Mouse (Mus musculus) liver, embryonic 14.5 days (tissue): ENCODE data around the gene Igsf21. TPM values are rescaled to one million over a fixed set of nuclear protein-coding genes. Genes with fewer than 3 reads are reported as not detected.

Experiments
- ATAC-seq: fragments of 200-750 bp; cut with Nextera tagmentation; 2 replicates; pipeline ENCODE4 v1.8.0; 2017; ENCODE audit warnings: moderate number of reproducible peaks, mild to moderate bottlenecking, moderate library complexity; ENCODE audit not compliant: insufficient read depth
- DNase-seq, 3 experiments: peaks; one replicate each; pipeline ENCODE4 v3.0.0-alpha.2; 2012 to 2013; ENCODE audit warnings: low read depth in 3 of 3, low spot score in 3 of 3
- H3K27ac ChIP-seq: fragments of 300-500 bp; sonication (generic); 2 replicates; pipeline ENCODE4 v1.5.1; 2014; ENCODE audit warnings: moderate library complexity, mild to moderate bottlenecking, control low read depth, inconsistent platforms
- H3K27me3 ChIP-seq: fragments of 300-500 bp; sonication (generic); 2 replicates; pipeline ENCODE4 v1.6.1; 2014; ENCODE audit warnings: mild to moderate bottlenecking, low read length, moderate library complexity; ENCODE audit not compliant: control insufficient read depth, insufficient read depth
- H3K36me3 ChIP-seq: fragments of 300-500 bp; sonication (generic); replicated peaks from 2 replicates; pipeline ENCODE4 v1.6.1; 2014; ENCODE audit warnings: low read depth; ENCODE audit not compliant: control insufficient read depth, insufficient read depth
- H3K4me1 ChIP-seq, 2 experiments: fragments of 200-500 bp in 1 of 2; fragments of 300-500 bp in 1 of 2; sonication (generic) in 1 of 2; replicated peaks; 2 replicates each; pipeline ENCODE4 v1.6.1; 2012 to 2014; ENCODE audit warnings: antibody characterized with exemption in 1 of 2, inconsistent platforms in 1 of 2, low read length in 1 of 2; ENCODE audit not compliant: control insufficient read depth in 2 of 2, insufficient read depth in 2 of 2
- H3K4me2 ChIP-seq: fragments of 300-500 bp; sonication (generic); 2 replicates; pipeline ENCODE4 v1.6.1; 2014; ENCODE audit warnings: low read depth, mild to moderate bottlenecking, control low read depth, moderate library complexity
- H3K4me3 ChIP-seq, 2 experiments: fragments of 200-500 bp in 1 of 2; fragments of 300-500 bp in 1 of 2; sonication (generic) in 1 of 2; 2 replicates each; pipeline ENCODE4 v1.5.1; 2012 to 2014; ENCODE audit warnings: low read depth in 2 of 2, low read length in 2 of 2, mild to moderate bottlenecking in 2 of 2, control low read depth in 1 of 2, inconsistent platforms in 1 of 2, moderate library complexity in 1 of 2; ENCODE audit not compliant: insufficient read depth in 1 of 2
- H3K9ac ChIP-seq: fragments of 300-500 bp; sonication (generic); replicated peaks from 2 replicates; pipeline ENCODE4 v1.6.1; 2014; ENCODE audit warnings: mild to moderate bottlenecking, control low read depth, moderate library complexity
- H3K9me3 ChIP-seq: fragments of 300-500 bp; sonication (generic); 2 replicates; pipeline ENCODE4 v1.6.1; 2016; ENCODE audit warnings: low read length, mixed read lengths; ENCODE audit not compliant: control insufficient read depth
- CTCF ChIP-seq: IDR thresholded peaks from 2 replicates; pipeline ENCODE4 v1.5.1; 2016; ENCODE audit warnings: antibody characterized with exemption, low read depth, control low read depth
- EP300 ChIP-seq: IDR thresholded peaks from 2 replicates; pipeline ENCODE4 v1.6.1; 2016; ENCODE audit warnings: antibody characterized with exemption, low read depth
- WGBS: fragments of 180-500 bp; shearing (Covaris S2); extraction: QIAGEN DNeasy Blood & Tissue Kit; methylation state at CpG from one replicate; pipeline ENCODE4 v1.1.7; 2014; ENCODE audit not compliant: insufficient replicate concordance; 5-methylcytosine and 5-hydroxymethylcytosine counted together
- polyA plus RNA-seq, 2 experiments: library from polyadenylated mRNA; depleted of rRNA in 1 of 2; stranded (reverse) in 1 of 2; unstranded in 1 of 2; fragments of >200 nt; fragmentation: Nextera tagmentation in 1 of 2; extraction: Ambion mirVana in 1 of 2; gene quantifications; 2 replicates each; pipeline versions ENCODE4 v1.2.1 to v1.2.3; 2012 to 2014

Gene Igsf21
- polyA plus RNA-seq, 2 experiments = 0.18 TPM; not detected in 1

DNA sequence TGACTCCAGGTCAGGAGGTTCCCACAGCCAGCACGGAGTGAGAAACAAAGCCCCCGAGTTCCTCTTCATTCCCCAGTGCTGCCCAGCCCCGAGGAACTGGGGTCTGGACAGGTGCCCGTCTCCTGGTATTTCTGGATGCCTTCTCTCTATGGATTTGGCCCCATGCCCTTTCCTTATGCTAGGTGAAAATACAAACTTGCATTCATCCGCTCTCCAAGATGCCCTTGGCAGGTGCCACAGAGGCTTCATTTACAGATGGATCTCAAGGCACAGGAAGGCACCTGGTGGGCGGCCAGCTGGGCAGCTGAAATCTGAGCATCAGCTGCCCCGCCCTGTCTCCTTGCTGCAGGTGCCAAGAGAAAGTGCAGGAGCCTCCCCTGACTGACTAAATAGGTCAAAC, 23.9 kb upstream of the Igsf21 start:
- H3K36me3 ChIP-seq = no peaks in the 10 kb centered on the region
- H3K27ac ChIP-seq = no peak overlapping the region
- H3K4me2 ChIP-seq = no peak overlapping the region
- DNase-seq (no peak), ATAC-seq (no peak)
- WGBS = 47% methylated on average over 7 of the region's 7 CpGs
- no peak overlapping the region for H3K4me3 ChIP-seq
- H3K9ac ChIP-seq = no peak overlapping the region
- no peaks in the 10 kb centered on the region for H3K4me1 ChIP-seq
- H3K27me3 ChIP-seq = no peaks in the 10 kb centered on the region
- no peaks in the 10 kb centered on the region for H3K9me3 ChIP-seq
- TF ChIP-seq CTCF = no peak
- TF ChIP-seq EP300 = no peak

DNA sequence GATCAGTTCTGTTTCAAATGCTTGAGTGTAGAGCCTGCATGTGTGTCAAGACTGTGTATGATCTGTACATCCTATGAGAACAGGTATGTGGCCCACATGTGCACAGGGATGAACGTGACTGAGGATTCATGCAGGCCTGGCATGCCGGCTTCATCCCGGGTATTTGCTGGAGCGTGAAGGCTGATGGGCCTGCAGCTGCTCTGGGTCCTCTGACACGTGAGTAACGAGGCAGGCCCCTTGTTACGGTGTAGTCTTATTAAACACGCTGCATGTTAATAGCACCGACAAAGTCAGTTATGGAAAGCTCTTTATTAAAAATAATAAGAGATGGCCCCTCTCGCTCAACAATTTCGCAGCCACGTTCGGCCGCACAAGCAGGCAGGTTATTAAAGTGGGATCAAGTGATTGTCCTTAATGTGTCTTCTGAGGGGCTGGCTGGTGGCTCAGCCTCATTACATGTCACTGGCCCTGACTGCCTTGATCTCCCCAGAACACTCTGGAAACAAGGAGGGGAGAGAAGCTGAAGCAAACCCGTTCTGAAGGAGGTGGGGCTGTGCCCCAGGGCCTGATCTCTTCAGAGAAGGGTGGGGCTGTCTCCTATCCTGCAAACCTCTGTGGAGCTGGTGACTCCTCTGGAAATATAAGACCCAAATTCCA, 22.7 kb upstream of the Igsf21 start:
- DNase-seq (no peak), ATAC-seq (no peak)
- Histone ChIP-seq H3K4me3 (no peak overlapping the region), H3K9me3 (no peaks in the 10 kb centered on the region), H3K4me2 (no peak overlapping the region), H3K9ac (no peak overlapping the region), H3K4me1 (no peaks in the 10 kb centered on the region), H3K36me3 (no peaks in the 10 kb centered on the region), H3K27me3 (no peaks in the 10 kb centered on the region), H3K27ac (no peak overlapping the region)
- TF ChIP-seq EP300 (no peak), CTCF (no peak)
- 73% methylated on average over 15 of the region's 15 CpGs for WGBS

DNA sequence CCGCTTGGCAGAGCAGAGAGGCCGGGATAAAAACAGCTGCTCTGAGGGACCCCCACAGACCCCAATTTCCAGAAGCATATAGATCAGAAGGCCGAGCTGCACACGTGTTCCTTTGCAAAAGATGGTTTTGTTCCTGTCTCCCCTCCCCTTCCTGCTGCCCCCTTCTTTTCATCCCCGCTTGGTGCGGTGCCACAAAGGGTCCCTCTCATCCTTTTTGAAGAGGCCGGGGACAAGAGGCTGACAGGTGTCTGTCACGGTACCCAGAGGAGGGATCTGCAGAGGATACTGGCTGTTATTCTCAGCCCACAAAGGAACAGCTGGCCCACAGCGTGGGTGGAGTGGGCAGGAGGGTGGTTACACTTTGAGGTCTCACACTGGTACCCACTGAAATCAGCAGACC, 21.3 kb upstream of the Igsf21 start:
- DNase-seq (no peak), ATAC-seq (no peak)
- TF ChIP-seq EP300 = no peak
- no peak for TF ChIP-seq CTCF
- H3K4me2 ChIP-seq = no peak overlapping the region
- no peaks in the 10 kb centered on the region for H3K9me3 ChIP-seq
- H3K4me3 ChIP-seq = no peak overlapping the region
- H3K27ac ChIP-seq = no peak overlapping the region
- WGBS = 67% methylated on average over 9 of the region's 9 CpGs
- no peaks in the 10 kb centered on the region for H3K36me3 ChIP-seq
- H3K9ac ChIP-seq = no peak overlapping the region
- H3K27me3 ChIP-seq = no peaks in the 10 kb centered on the region
- no peaks in the 10 kb centered on the region for H3K4me1 ChIP-seq

DNA sequence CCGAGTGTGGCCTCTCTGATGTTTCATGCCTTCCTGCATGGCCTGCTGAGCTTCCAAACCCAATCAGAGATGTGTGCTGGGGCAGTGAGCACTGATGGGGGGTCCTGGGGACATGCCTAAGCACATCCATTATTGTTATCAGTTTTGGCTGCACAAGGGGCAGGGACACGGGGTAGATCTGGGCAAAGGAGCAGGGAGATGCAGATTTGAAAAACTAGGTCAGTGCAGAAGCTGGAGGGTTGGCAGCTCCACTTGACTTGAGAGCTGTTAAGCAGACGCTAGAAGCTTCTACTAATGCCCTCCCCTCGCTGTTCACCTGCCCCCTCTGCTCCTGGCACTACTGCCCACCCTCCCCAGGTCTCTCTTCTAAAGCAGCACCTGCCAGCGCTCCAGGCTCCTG, 20.5 kb upstream of the Igsf21 start:
- no peaks in the 10 kb centered on the region for H3K27me3 ChIP-seq
- no peaks in the 10 kb centered on the region for H3K4me1 ChIP-seq
- no peak overlapping the region for H3K9ac ChIP-seq
- WGBS = 47% methylated on average over 5 of the region's 5 CpGs
- DNase-seq (no peak), ATAC-seq (no peak)
- H3K9me3 ChIP-seq = no peaks in the 10 kb centered on the region
- H3K36me3 ChIP-seq = no peaks in the 10 kb centered on the region
- no peak for TF ChIP-seq EP300
- TF ChIP-seq CTCF = no peak
- no peak overlapping the region for H3K4me2 ChIP-seq
- no peak overlapping the region for H3K27ac ChIP-seq
- no peak overlapping the region for H3K4me3 ChIP-seq

DNA sequence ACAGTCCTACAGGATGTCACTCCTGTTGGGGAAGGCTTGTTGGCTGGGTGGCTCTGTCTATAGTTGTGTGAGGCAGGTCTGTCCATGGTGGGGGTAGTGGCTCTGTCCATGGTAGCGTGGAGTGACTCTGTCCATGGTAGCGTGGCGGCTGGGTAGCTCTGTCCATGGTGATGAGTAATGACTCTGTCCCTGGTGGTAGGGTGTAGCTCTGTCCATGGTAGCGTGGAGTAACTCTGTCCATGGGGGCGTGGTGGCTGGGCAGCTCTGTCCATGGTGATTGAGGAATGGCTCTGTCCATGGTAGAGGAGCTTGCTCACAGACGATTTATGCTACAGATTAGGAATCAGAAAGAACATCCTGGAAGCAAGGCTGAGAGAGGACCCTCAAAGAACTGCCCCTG, 12.4 kb upstream of the Igsf21 start:
- H3K9me3 ChIP-seq = no peaks in the 10 kb centered on the region
- no peak overlapping the region for H3K9ac ChIP-seq
- no peaks in the 10 kb centered on the region for H3K4me1 ChIP-seq
- ATAC-seq = no peak; the same call in 1 of the 2 replicates
- no peaks in the 10 kb centered on the region for H3K27me3 ChIP-seq
- no peak overlapping the region for H3K27ac ChIP-seq
- no peak overlapping the region for H3K4me3 ChIP-seq
- WGBS = 7% methylated on average over 6 of the region's 6 CpGs
- no peak overlapping the region for H3K4me2 ChIP-seq
- no peaks in the 10 kb centered on the region for H3K36me3 ChIP-seq
- TF ChIP-seq CTCF = no peak
- TF ChIP-seq EP300 = no peak
- DNase-seq = no peak
